Mouse (Mus musculus) kidney, postnatal 10 days (tissue): ENCODE measurements at regions not wholly inside any gene's neighbourhood (a gene's known extent, or its start where the extent isn't known, plus 50 kb on each side); places are given as distances from the start of the nearest gene placed in this dataset.
"Not testable (repeated sequence)": the region's sequence is repeated elsewhere in the genome, so short reads cannot be mapped to it uniquely, and the experiment has no call there.

Source experiments
- DNase-seq: peaks from one replicate; pipeline ENCODE4 v3.0.0; 2021; ENCODE audit warnings: mixed read lengths

DNA sequence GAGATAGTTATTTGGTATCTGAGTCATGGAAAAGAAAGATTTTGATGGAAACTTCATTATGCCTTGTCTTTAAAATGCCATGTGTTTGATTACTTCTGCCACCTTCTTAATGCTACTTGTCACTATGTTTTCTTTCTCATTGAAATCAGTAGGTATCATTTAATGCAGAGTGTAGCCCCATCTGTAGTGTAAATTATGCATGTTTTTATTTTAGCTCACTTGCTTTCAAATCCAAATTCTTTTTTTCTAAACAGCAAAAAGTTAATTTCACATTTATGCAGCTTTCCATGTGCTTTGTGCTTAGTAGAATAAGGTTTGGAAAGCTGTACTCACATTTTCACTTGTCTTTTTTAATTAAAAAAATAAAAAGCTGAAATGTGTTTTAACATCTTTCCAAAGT lies 748.0 kb upstream of the Epha7 start:
- DNase-seq = no peak

DNA sequence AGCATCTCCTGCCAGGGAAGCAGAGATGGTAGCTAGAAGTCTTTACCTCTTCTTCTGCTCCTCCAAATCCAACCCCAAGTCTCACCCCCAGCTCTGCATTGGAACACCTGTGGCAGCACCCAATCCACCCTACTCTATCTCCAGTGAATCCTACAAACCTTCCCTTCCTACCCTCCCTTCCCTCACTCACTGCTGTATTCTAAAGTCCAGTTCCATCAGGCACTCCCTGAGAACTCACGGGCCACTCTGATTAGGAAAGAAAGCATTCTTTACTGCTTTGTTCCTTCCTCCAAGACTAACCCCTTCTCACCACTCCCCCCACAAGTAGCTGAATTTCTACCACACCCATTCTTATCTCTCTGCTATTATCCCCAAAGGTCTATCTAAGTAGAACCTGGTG lies 747.1 kb upstream of the Epha7 start:
- no peak for DNase-seq

- DNase-seq = no peak
These were observed 733.9 kb upstream of the Epha7 start for GRCm38 (mm10) chr4:28079030-28079429.

GRCm38 (mm10) chr4:28092854-28093253 lies 720.1 kb upstream of the Epha7 start:
- no peak for DNase-seq

DNA sequence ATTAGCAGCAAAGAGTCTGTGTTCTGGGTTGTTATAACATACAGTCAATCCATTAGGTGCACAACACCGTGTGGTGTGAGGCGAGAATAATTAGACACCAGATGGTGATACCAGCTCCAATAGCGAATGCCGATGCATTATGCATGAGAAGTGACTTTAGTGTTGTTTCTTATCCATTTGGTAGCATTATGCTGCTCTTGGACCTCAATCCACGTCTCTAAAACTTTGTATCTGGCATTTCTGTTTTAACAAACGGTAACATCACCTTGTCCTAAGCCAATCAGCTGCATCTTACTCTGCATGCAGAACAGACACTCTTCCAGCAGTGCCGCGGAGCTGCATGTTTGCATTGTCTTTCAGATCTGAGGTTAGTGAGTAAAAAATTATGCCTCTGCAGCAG lies 669.8 kb upstream of the Epha7 start:
- no peak for DNase-seq

- DNase-seq = no peak
These were observed 657.8 kb upstream of the Epha7 start for GRCm38 (mm10) chr4:28155116-28155515.

- DNase-seq = peak; percentile 17
These were observed 636.2 kb upstream of the Epha7 start for GRCm38 (mm10) chr4:28176771-28177170.

GRCm38 (mm10) chr4:28190861-28191260 lies 622.1 kb upstream of the Epha7 start:
- DNase-seq = no peak

DNA sequence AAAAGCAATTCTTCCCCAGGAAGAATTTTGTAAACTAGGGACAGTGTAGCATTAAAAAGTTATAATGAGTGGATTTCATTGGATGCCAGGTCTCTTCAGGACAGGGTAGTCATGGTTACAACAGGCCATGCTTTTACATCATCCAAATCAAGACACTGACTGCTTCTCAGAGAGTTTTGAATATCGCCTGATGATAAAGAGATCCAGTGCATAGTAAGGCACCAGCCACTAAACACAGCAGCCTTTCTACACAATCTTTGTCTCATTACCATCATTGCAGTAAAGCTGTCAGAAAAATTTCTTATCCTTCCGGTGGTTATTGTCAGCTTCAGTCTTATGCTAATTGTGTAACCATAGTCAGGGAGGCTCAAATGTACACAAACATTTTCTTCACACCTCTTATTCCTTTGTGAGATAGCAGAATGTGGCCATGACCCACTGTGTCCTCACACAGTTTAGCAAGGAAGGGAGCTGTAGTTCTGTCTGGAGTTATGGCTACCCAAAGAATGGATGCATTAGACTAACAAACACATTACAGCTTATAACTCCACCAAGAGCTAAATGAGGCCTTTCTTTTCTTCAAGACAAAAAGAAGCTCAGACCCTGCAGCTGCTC lies 585.2 kb upstream of the Epha7 start:
- no peak for DNase-seq

GRCm38 (mm10) chr4:28235516-28235915 lies 577.4 kb upstream of the Epha7 start:
- not testable (repeated sequence) for DNase-seq

- no peak for DNase-seq
These were observed 570.7 kb upstream of the Epha7 start for GRCm38 (mm10) chr4:28242272-28242671.
